Mouse (Mus musculus) liver, adult 2 months (tissue): ENCODE data around the gene Bdkrb1. TPM values are rescaled to one million over a fixed set of nuclear protein-coding genes. Genes with fewer than 3 reads are reported as not detected.
A peak's percentile ranks its signal among the peaks of the same experiment; 100 is the strongest.

ENCODE experiments used
- DNase-seq: peaks from one replicate; pipeline ENCODE4 v3.0.0-alpha.2; 2011; ENCODE audit warnings: low read depth, low spot score; ENCODE audit errors: extremely low read depth
- H3K27ac ChIP-seq: fragments of 200-500 bp; replicated peaks from 2 replicates; pipeline ENCODE4 v1.5.1; 2012; ENCODE audit warnings: low read depth, mild to moderate bottlenecking, control low read depth, inconsistent platforms, low read length; ENCODE audit not compliant: insufficient read depth
- H3K27me3 ChIP-seq: fragments of 200-500 bp; 2 replicates; pipeline ENCODE4 v1.6.1; 2012; ENCODE audit warnings: mild to moderate bottlenecking, moderate library complexity, low read length, inconsistent platforms; ENCODE audit not compliant: control insufficient read depth, insufficient read depth
- H3K36me3 ChIP-seq: fragments of 200-500 bp; 2 replicates; pipeline ENCODE4 v1.6.1; 2012; ENCODE audit warnings: low read length, inconsistent platforms; ENCODE audit not compliant: control insufficient read depth, insufficient read depth
- H3K4me1 ChIP-seq: fragments of 200-500 bp; 2 replicates; pipeline ENCODE4 v1.6.1; 2011; ENCODE audit warnings: low read length; ENCODE audit not compliant: control insufficient read depth, insufficient read depth
- H3K4me3 ChIP-seq: fragments of 200-500 bp; 2 replicates; pipeline ENCODE4 v1.5.1; 2011; ENCODE audit warnings: low read depth, mild to moderate bottlenecking, control low read depth, low read length, moderate library complexity; ENCODE audit not compliant: insufficient read depth
- H3K79me2 ChIP-seq: fragments of 200-500 bp; 2 replicates; pipeline ENCODE4 v1.6.1; 2012; ENCODE audit warnings: inconsistent platforms, mild to moderate bottlenecking, low read length, moderate library complexity; ENCODE audit not compliant: control insufficient read depth, insufficient read depth
- H3K9ac ChIP-seq: fragments of 200-500 bp; 2 replicates; pipeline ENCODE4 v1.6.1; 2012; ENCODE audit warnings: low read depth, mild to moderate bottlenecking, control low read depth, inconsistent platforms, low read length
- CTCF ChIP-seq: fragments of 200-500 bp; IDR thresholded peaks from 2 replicates; pipeline ENCODE4 v1.5.1; 2011; ENCODE audit warnings: low read depth, low read length, control low read depth
- POLR2A ChIP-seq: fragments of 200-500 bp; IDR thresholded peaks from 2 replicates; pipeline ENCODE4 v1.6.1; 2011; ENCODE audit warnings: low read length, control low read depth; ENCODE audit not compliant: insufficient read depth; ENCODE audit errors: extremely low read depth
- WGBS: fragments of 180-500 bp; shearing (Covaris S2); methylation state at CpG from one replicate; pipeline ENCODE4 v1.1.7; 2018; 5-methylcytosine and 5-hydroxymethylcytosine counted together
- polyA plus RNA-seq: library from polyadenylated mRNA; depleted of rRNA; stranded (reverse); fragments of >200 nt; gene quantifications from 2 replicates; pipeline ENCODE4 v1.2.3, GENCODE M21; 2012; rRNA removed
- total RNA-seq: library from RNA; depleted of rRNA; stranded (reverse); fragments of >200 nt; gene quantifications from 2 replicates; pipeline ENCODE4 v1.2.3, GENCODE M21; 2014; rRNA removed

The Bdkrb1 gene
- total and polyA plus RNA-seq, 2 experiments, result not detected

- H3K79me2 ChIP-seq, result no peaks in the 10 kb centered on the region
- no peak overlapping the region for H3K27ac ChIP-seq
- no peaks in the 10 kb centered on the region for H3K27me3 ChIP-seq
- DNase-seq, result no peak
- H3K4me1 ChIP-seq, result no peaks in the 10 kb centered on the region
- peaks cover 84% of the 10 kb centered on the region for H3K36me3 ChIP-seq
- no peak overlapping the region for H3K4me3 ChIP-seq
- 93% methylated on average over 9 of the region's 9 CpGs for WGBS
- TF ChIP-seq CTCF (no peak), POLR2A (no peak)
- no peak overlapping the region for H3K9ac ChIP-seq
Observed at GRCm38 (mm10) chr12:105636551-105636950, 33.7 kb downstream of the Bdkrb1 start.

- Histone ChIP-seq H3K79me2 (no peaks in the 10 kb centered on the region), H3K4me1 (no peaks in the 10 kb centered on the region), H3K27ac (no peak overlapping the region), H3K27me3 (no peaks in the 10 kb centered on the region), H3K36me3 (peaks cover 84% of the 10 kb centered on the region), H3K9ac (no peak overlapping the region), H3K4me3 (no peak overlapping the region)
- TF ChIP-seq POLR2A (no peak), CTCF (peak; percentile 12; the same call in 1 of the 2 replicates)
- 78% methylated on average over 4 of the region's 4 CpGs for WGBS
- DNase-seq, result no peak
Observed at GRCm38 (mm10) chr12:105637554-105637953, 34.7 kb downstream of the Bdkrb1 start.

- H3K27ac ChIP-seq, result no peak overlapping the region
- H3K4me1 ChIP-seq, result no peaks in the 10 kb centered on the region
- peaks cover 83% of the 10 kb centered on the region for H3K36me3 ChIP-seq
- H3K9ac ChIP-seq, result no peak overlapping the region
- DNase-seq, result no peak
- TF ChIP-seq CTCF, result no peak
- no peak for TF ChIP-seq POLR2A
- H3K27me3 ChIP-seq, result no peaks in the 10 kb centered on the region
- WGBS, result 95% methylated on average over 11 of the region's 11 CpGs
- no peak overlapping the region for H3K4me3 ChIP-seq
- no peaks in the 10 kb centered on the region for H3K79me2 ChIP-seq
Observed at GRCm38 (mm10) chr12:105642770-105643321, 40.0 kb downstream of the Bdkrb1 start.

Other genes with a start within 250 kb of the Bdkrb1 start
- gene D430019H16Rik, start 149.2 kb upstream of the Bdkrb1 start, total RNA-seq, result 0.74 and 0.92 TPM in 2 replicates
- 0.55 and 0.65 TPM in 2 replicates for gene D430019H16Rik, start 149.2 kb upstream of the Bdkrb1 start, polyA plus RNA-seq
- gene Bdkrb2, start 39.9 kb upstream of the Bdkrb1 start, total RNA-seq, result 0.09 and 0.13 TPM in 2 replicates
- gene Bdkrb2, start 39.9 kb upstream of the Bdkrb1 start, polyA plus RNA-seq, result 0.06 TPM in 1 of 2 replicates, not detected in the other
- gene Gskip, start 81.7 kb downstream of the Bdkrb1 start, total RNA-seq, result 6.2 and 9.2 TPM in 2 replicates
- 2.6 and 2.8 TPM in 2 replicates for gene Gskip, start 81.7 kb downstream of the Bdkrb1 start, polyA plus RNA-seq
- gene Atg2b, start 82.1 kb downstream of the Bdkrb1 start, total RNA-seq, result 19.2 and 24.0 TPM in 2 replicates
- 9.3 and 10.2 TPM in 2 replicates for gene Atg2b, start 82.1 kb downstream of the Bdkrb1 start, polyA plus RNA-seq
- gene Ak7, start 102.9 kb downstream of the Bdkrb1 start, total RNA-seq, result 0.09 and 0.13 TPM in 2 replicates
- 0.05 TPM in 1 of 2 replicates, not detected in the other for gene Ak7, start 102.9 kb downstream of the Bdkrb1 start, polyA plus RNA-seq
- gene Papola, start 181.6 kb downstream of the Bdkrb1 start, total RNA-seq, result 65.0 and 68.4 TPM in 2 replicates
- 40.0 and 42.0 TPM in 2 replicates for gene Papola, start 181.6 kb downstream of the Bdkrb1 start, polyA plus RNA-seq